Mouse (Mus musculus): ENCODE measurements around the gene Serp1. TPM values are rescaled to one million over a fixed set of nuclear protein-coding genes. Genes with fewer than 3 reads are reported as not detected.

Gene Serp1
- 10 to 100 TPM; 11.9 to 13.5 TPM for total RNA-seq (2021)

- peak; percentile 97 to 98 for DNase-seq
- intact Hi-C loops (cut with DNase I), result loop anchor here (1.0 to 5.0 kb wide), 2 partner anchors 51 to 166 kb away; partner anchors contain the start of gene Siah2
These were observed at the start of gene Serp1, which contains the start of gene Eif2a for GRCm38 (mm10) chr3:58525652-58526407. TSS of gene Serp1 (minus strand) at chr3:58525892. TSS of gene Eif2a (plus strand) at chr3:58525821.

GRCm38 (mm10) chr3:58570821-58571220 lies 45.1 kb upstream of the Serp1 start:
- no peak for DNase-seq
- intact Hi-C loops (cut with DNase I), result no loop called here

- intact Hi-C loops (cut with DNase I), result no loop called here
- DNase-seq, result no peak
These were observed 35.7 kb upstream of the Serp1 start for GRCm38 (mm10) chr3:58561437-58561836.

- intact Hi-C loops (cut with DNase I), result no loop called here
These were observed 34.2 kb upstream of the Serp1 start for GRCm38 (mm10) chr3:58559887-58560286.

GRCm38 (mm10) chr3:58556649-58557048 lies 31.0 kb upstream of the Serp1 start:
- DNase-seq, result no peak
- intact Hi-C loops (cut with DNase I), result no loop called here

More at GRCm38 (mm10) chr3:58559887-58560286, 34.2 kb upstream of the Serp1 start:
- no peak for DNase-seq

- intact Hi-C loops (cut with DNase I), result no loop called here
- DNase-seq, result no peak
These were observed 26.5 kb upstream of the Serp1 start for GRCm38 (mm10) chr3:58552001-58552811.

GRCm38 (mm10) chr3:58536573-58536972 lies 10.9 kb upstream of the Serp1 start:
- intact Hi-C loops (cut with DNase I), result no loop called here
- DNase-seq, result no peak

- no peak for DNase-seq
- intact Hi-C loops (cut with DNase I), result loop anchor here (5.0 kb wide), 1 partner anchor 166 kb away; the partner anchor contains the start of gene Siah2
These were observed 681 bp upstream of the Serp1 start for GRCm38 (mm10) chr3:58526408-58526737.

- intact Hi-C loops (cut with DNase I), result loop anchor here (1.0 to 5.0 kb wide), 2 partner anchors 52 to 167 kb away; partner anchors contain the start of gene Siah2
- DNase-seq, result no peak
These were observed 526 bp downstream of the Serp1 start for GRCm38 (mm10) chr3:58525166-58525565.

- intact Hi-C loops (cut with DNase I), result loop anchor here (1.0 kb wide), 1 partner anchor 109 kb away; no protein-coding TSS in a partner anchor
- DNase-seq, result no peak
These were observed 1.4 kb downstream of the Serp1 start for GRCm38 (mm10) chr3:58524246-58524645.

- intact Hi-C loops (cut with DNase I), result no loop called here
- no peak for DNase-seq
These were observed 2.3 kb downstream of the Serp1 start for GRCm38 (mm10) chr3:58523386-58523785.

- intact Hi-C loops (cut with DNase I), result no loop called here
- no peak for DNase-seq
These were observed 4.3 kb downstream of the Serp1 start for GRCm38 (mm10) chr3:58521361-58521760.

- intact Hi-C loops (cut with DNase I), result no loop called here
- no peak for DNase-seq
These were observed 5.4 kb downstream of the Serp1 start for GRCm38 (mm10) chr3:58520286-58520685.

GRCm38 (mm10) chr3:58519536-58519935 lies 6.2 kb downstream of the Serp1 start:
- intact Hi-C loops (cut with DNase I), result no loop called here
- no peak for DNase-seq

GRCm38 (mm10) chr3:58518962-58519361 lies 6.7 kb downstream of the Serp1 start:
- DNase-seq, result no peak
- intact Hi-C loops (cut with DNase I), result no loop called here

GRCm38 (mm10) chr3:58517800-58518199 lies 7.9 kb downstream of the Serp1 start:
- no peak for DNase-seq
- intact Hi-C loops (cut with DNase I), result no loop called here

- DNase-seq, result no peak
- intact Hi-C loops (cut with DNase I), result no loop called here
These were observed 8.4 kb downstream of the Serp1 start for GRCm38 (mm10) chr3:58517258-58517657.

- DNase-seq, result no peak
- intact Hi-C loops (cut with DNase I), result no loop called here
These were observed 9.1 kb downstream of the Serp1 start for GRCm38 (mm10) chr3:58516602-58516976.

- no peak for DNase-seq
- intact Hi-C loops (cut with DNase I), result no loop called here
These were observed 9.6 kb downstream of the Serp1 start for GRCm38 (mm10) chr3:58515947-58516601.

GRCm38 (mm10) chr3:58513483-58513882 lies 12.2 kb downstream of the Serp1 start:
- intact Hi-C loops (cut with DNase I), result loop anchor here (5.0 kb wide), 1 partner anchor 269 kb away; no protein-coding TSS in a partner anchor
- DNase-seq, result no peak

- no peak for DNase-seq
- intact Hi-C loops (cut with DNase I), result loop anchor here (5.0 kb wide), 1 partner anchor 270 kb away; no protein-coding TSS in a partner anchor
These were observed 13.0 kb downstream of the Serp1 start for GRCm38 (mm10) chr3:58512740-58513139.

Measured in heart, postnatal 36 days (tissue).